Mouse (Mus musculus): ENCODE measurements at regions not wholly inside any gene's neighbourhood (a gene's known extent, or its start where the extent isn't known, plus 50 kb on each side); places are given as distances from the start of the nearest gene placed in this dataset.
"Not testable (repeated sequence)": the region's sequence is repeated elsewhere in the genome, so short reads cannot be mapped to it uniquely, and the experiment has no call there.

DNA sequence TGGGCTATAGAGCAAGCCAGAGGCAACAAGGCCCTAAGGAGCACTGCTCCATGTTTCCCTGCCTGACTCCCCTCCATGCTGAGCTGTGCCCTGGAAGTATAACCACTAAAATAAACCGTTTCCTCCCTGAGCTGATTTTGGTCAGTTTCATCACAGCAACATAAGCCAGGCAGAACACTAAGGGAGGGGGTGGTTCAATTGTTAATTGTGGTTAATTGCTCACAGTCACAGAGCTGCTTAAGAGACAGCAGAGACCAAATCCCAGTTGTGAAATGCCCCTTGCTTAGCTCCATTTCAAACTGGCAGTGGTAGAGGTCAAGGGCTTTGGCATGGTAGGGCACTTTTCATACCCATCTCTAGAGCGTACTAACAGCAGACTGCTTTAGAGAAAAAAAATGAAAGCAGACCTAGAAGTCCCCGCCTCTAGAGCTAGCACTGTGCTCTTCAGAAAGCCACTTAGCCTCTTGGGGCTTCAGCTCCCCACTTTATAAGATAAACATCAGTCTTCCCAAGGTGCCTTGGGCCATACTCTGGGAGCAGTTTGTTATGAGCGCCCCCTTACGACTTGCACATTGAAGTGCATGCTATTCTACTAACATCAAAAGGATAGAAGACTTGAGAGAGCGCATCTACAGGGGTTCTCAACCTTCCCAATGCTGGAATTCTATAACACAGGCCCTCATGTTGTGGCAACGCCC is 380.3 kb upstream of the Zfp703 start:
- DNase-seq (ENCODE audit: low read depth in 2 of 2, low spot score in 2 of 2): no peak

DNA sequence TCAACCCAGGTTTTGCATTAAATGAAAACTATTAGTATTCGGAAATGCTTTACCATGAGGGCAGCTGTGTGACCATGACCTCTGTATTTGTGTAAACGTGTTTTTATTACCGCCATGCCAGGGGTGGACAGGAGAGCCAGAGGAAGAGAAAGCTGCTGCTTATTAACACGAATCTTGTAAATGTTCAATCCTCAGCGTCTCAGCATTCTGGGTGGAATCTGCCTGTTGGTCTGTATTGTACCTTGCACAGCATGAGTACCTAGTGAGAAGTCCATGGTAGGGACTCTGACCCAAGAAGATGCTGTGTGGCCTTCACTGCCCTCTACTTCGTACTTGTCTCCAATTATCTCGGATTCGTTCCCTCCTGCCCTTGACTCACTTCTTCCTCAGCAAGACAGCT is 378.6 kb upstream of the Zfp703 start:
- DNase-seq (ENCODE audit: low read depth in 2 of 2, low spot score in 2 of 2): no peak

DNA sequence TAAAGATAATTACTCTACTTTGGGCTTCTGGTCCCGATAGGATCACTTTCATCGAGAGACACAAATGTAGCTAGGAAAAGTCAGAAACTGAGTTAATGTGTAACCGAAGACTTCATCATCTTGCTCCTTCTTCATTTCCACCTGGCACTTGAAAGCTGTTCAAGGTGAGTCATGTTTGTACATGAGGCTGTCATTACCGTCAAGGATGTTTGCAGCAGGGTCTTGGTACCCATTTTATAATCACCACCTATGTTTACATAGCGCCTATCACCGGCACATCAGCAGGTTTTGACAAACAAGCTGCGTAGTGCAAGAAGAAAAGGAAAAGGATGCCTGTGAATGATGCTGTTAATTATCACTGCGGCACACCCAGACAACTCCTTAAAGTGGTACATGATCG is 377.0 kb upstream of the Zfp703 start:
- no peak for DNase-seq (ENCODE audit: low read depth in 2 of 2, low spot score in 2 of 2)

DNA sequence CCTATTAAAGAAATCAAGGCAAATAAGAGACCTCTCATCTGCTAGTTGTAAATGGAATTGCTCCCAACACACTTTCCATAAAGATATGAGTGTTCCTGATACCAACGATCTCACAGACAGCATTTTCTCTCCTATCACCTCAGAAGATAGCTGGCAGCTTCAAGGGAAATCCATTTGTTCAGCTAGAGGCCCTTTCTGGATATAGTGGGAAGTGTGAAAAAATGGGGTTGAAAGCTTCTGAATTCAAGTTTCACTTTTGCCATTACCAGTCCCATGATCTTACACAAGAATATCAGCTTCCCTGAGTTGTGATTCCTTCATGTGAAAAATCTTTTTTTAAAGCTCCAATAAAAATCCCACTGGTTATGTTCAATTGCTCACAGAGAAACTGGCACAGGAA is 369.1 kb upstream of the Zfp703 start:
- DNase-seq (ENCODE audit: low read depth in 2 of 2, low spot score in 2 of 2): no peak

DNA sequence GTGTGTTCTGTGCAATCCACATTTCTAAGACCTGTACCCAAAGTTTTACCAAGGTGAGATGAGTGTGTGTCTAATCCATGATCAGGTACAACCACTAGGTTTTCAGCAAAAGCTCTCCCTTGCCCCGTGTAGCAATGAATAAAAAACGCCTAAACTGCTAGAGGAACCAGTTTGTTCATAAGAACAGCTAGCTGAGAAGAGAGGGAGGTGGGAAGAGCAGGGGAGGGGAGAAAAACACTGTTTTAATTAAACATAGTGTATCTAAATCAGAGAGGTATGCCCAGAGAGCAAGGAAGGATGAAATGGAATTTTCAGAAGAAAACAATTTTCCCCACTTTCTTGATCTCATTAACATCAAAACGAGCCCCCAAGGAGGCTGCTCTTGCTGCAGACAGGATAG is 368.5 kb upstream of the Zfp703 start:
- DNase-seq (ENCODE audit: low read depth in 2 of 2, low spot score in 2 of 2): no peak

DNA sequence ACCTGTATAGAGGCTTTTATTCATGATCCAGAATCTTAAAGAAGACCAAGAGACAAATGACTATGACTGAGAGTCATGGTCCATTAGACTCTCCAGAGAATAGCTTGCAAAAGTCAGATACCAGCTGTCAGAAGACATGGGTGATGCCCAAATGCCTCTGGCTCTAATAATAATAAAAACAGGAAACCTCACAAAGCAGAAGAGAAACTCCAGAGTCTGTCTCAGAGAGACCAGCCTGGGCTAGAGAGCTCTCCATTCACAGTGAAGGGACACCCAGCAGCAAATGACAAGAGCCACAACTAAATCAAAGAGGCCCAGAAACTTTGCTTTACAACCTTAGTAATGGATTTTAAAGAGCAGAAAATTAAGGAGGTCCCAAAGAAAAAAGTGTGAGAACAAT is 365.0 kb upstream of the Zfp703 start:
- DNase-seq (ENCODE audit: low read depth in 2 of 2, low spot score in 2 of 2): no peak

DNA sequence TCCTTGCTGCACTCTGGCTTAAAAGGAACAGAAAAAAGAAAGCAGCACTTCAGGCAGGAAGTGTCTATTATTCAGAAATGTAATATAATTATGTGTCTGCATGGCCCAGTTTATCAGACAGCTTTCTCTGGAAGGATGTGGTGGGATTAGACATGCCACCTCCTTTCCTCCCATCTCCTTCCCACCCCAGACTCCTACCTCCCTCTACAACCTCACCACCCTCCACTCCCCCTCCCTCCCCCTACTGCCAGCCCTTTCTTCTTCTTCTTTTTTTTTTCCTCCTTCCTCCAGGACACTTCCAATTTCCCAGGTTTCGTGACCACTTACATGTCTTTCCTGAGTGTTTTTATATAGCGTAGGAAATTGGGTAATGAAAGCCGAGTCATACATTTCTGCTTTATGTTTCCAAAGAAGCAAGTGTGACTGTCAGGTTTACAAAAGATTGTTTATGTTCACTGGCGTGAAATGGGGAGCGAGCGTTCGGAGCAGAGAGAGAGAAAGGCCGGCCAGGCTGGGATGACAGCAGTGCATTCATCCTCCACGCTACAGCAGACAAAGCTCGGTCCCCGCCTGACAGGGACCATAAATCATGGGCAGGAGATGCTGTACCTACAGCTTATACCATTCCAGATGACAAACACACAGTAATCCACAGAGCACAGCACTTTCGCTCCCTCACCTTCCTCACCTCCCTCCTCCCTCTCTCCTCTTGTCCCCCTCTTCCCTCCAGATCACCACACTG is 354.6 kb upstream of the Zfp703 start:
- no peak for DNase-seq (ENCODE audit: low read depth in 2 of 2, low spot score in 2 of 2)

DNA sequence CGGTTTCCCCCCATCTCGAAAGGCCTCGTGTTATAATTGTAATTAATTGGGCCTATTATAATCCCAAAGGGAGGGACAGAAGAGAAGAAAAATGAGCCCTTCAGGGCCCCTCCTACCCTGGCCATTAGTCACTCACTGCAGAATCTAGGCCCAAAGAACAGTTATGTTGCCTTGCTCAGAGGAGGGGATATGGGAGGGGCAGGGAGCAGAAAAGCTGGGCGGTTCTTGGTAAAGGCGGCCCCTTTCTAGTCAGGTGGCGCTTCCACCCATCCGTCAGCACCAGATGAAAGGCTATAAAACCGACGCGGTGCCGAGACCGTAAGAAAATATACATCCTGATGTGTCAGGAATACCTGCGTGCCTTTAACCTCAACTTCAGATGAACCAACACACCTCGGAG is 350.9 kb upstream of the Zfp703 start:
- no peak for DNase-seq (ENCODE audit: low read depth in 2 of 2, low spot score in 2 of 2)

DNA sequence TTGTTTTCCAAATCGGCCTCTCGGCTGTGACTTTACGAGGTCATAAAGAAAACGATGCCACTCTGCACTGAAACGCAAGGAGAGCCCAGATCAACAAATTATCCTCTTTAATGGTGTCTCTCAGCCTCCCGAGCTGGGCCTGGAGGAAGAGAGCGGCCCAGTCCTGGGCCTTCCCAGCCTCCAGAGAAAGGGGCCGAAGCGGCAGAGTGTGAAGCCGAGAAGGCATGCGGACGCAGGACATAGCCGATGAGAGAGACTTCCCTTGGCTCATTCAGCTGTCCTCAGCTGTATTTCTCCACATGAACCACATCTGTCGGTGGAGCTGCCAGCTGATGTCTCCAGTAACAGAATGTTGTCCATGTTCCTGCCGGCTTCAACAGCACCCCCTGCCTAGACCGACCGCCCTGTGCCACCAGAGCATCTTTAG is 350.5 kb upstream of the Zfp703 start:
- no peak for DNase-seq (ENCODE audit: low read depth in 2 of 2, low spot score in 2 of 2)

DNA sequence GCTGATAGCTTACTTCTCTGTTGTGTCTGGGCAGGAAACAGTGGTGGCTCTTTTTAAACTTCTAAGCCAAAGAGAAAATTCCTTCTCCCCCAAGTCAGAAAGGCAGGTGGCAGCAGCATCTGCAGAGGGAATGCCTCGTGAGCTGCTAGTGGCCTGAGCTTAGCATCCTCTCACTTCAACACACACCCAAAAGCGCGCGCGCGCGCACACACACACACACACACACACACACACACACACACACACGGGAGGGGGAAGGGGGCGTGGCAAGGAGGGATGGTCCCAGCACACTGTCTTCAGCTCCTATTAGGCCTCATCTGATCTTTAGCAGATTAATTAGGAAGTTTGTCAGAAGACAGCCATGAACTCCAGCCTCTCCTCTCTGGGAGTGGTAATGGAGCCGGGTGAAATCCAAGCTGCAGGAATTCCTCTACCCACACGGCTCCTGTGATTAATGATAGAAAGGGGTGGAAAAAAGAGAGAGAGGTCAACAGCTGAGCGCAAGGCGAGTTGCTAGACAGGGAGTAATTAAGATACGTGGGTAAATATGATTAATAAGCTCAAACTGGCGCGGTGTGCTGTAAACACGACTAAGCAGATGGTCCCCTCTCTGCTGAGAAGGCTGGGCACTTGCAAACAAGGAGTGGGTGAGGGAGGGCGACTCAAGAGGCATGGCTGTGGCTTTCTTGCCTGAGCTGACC is 349.8 kb upstream of the Zfp703 start:
- no peak for DNase-seq (ENCODE audit: low read depth in 2 of 2, low spot score in 2 of 2)

DNA sequence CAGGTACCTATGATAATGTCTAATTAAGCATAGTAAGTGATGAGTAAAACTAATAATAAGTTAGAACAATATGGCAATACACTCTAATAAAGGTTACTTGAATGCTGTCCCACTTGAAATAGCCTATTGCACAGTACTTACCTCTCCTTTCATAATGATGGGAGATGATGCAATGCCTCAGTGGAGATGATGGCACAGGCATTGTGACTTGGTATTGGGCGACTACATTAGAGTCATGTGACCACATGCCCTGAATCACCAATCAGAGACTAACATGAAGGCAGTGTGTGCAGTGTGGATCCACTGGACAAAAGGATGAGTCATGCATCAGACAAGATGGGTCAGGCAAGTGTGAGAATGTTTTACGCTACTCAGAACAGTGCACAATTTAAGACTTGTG is 346.6 kb upstream of the Zfp703 start:
- DNase-seq (ENCODE audit: low read depth in 2 of 2, low spot score in 2 of 2): no peak

DNA sequence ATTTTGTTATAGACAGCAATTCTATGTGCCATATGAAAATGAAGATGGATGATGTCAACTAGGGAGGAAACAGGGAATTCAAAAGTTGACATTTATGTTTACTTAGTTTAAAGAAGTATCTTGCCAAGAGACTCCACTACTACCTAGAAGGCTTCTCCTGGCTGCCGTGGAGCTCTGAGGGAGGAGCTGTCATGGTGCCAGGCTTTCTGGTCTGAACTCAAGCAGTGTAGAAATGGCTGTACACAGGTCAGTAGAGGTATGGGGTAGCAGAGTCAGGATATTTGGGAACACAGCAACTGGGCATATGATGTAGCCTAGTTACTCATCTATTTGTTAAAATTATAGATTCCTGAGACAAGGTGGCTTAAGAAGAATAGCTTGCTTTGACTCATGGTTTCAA is 341.4 kb upstream of the Zfp703 start:
- no peak for DNase-seq (ENCODE audit: low read depth in 2 of 2, low spot score in 2 of 2)

DNA sequence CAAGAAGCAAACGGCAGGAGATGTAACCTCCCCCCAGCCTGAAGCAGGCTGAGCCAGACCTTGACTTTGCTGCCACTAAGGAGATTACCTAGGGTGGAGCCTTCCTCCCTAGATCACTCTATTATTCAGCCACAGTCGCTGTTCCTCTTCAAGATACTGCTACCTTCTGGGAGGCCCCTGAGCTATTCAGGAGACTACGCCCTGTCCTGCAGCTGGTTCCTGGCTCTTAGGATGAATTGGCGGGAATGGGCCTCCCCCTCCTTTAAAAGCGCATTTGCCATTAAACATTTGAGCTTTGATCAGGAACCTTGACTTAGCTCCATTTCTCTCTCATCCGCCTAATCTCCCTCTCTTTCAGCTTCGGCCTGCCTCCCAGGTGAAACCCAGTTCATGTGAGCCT is 331.8 kb upstream of the Zfp703 start:
- DNase-seq (ENCODE audit: low read depth in 2 of 2, low spot score in 2 of 2): not testable (repeated sequence)

DNA sequence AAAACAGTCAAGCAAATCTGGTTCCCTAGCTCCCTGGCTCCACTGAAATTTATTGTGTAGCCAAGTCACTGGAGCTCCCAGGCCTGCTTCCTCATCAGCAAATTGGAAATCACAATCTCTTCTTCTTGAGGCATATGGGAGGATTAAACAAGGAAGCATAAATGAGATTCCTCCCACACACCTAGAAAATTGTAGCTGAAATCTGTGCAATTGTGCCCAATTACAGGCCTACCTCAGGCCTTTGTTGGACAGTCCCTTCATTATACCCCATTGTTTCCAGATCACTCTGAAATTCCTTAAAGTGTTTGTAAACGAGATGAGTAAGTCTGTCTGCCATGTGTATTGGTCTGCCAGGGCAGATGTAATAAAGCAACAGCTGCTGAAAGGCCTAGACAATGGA is 326.8 kb upstream of the Zfp703 start:
- DNase-seq (ENCODE audit: low read depth in 2 of 2, low spot score in 2 of 2): no peak

DNA sequence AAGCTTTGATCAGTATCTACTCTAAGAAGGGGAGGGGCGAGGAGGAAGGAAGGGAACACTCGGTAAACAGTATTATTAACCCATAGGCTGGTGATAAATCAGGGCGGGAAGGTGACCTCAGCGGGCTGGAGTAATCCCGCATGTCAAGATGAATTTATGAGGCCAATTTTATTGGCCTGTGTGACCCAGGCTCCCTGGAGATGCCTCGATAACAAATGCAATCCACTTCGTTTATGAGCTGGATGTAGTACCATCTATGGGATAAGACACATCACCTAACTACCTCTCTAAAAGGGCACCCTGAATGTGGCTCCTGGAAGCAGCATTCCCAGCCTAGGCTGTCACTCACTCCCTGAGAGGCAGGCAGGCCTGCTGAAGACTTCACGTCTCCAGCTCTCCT is 321.2 kb upstream of the Zfp703 start:
- DNase-seq (ENCODE audit: low read depth in 2 of 2, low spot score in 2 of 2): no peak

DNA sequence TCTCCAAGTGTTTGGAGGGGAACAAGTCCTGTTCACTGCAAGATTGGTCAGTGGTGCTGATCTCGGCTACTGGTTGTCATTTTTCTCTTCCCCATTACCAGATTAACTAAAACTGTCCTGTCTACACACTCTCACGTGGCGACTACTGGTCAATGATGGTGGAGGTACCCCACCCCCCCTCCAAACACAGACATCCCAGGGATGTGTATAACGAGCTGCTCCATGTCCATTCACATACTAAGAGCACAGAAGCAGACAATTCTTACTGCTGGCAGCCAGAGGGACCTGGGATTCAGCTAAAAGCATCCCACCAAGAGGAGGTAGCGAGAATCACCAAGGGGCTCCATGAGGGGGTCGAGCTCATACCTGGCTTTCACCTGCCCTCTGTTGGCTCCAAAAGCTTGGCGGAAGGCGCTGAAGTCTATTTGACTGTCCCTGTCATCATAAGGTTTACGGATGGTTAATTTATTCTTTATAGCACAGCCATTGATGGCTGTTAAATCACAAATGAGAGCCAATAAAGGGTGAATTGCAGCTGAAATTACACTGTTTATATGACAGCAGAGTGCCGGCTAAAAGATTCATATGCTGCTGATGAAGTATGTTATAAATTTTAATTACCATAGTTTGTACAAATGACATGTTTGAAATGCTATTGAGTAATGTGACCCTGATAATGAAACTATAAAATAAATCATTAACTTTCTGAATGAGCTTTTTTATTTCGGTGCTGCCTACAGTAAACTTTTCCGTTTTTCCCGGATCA is 320.6 kb upstream of the Zfp703 start:
- no peak for DNase-seq (ENCODE audit: low read depth in 2 of 2, low spot score in 2 of 2)

DNA sequence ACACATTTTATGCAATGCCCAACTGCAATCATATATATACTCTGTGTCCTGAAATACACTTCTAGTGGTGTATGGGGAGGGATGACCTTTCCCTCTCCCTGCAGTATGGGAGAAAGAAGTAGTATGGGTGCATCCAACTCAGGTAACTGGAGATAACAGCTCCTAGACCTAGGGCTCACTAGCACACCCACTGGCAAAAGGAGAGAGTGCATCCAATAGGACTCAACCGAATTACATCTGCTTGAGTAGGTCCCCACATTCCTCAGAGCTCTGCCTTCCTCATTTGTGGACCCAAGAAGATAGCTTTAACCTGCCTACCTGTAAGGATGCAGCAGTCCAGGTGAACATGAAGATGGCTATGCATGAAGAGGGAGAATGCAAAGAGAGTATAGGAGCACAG is 317.7 kb upstream of the Zfp703 start:
- DNase-seq (ENCODE audit: low read depth in 2 of 2, low spot score in 2 of 2): no peak

DNA sequence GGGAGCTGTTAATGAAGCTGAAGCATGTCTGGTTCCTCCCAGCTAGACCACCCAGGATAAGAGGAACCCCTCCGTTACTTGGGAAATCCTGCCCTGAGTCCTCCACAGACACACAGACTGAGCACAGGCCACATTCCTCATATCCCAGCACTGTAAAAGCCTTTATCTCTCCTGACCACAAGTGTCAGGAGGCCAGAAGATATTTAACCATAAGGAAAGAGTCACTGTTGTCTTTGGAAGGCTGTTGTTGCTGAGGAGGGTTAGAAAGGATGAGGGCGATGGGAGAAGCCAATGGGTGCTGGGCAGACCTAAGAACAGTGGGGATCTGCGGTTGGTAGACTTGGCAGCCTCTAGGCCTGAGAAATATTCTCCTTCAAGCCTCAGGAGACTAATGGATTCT is 307.6 kb upstream of the Zfp703 start:
- no peak for DNase-seq (ENCODE audit: low read depth in 2 of 2, low spot score in 2 of 2)

DNA sequence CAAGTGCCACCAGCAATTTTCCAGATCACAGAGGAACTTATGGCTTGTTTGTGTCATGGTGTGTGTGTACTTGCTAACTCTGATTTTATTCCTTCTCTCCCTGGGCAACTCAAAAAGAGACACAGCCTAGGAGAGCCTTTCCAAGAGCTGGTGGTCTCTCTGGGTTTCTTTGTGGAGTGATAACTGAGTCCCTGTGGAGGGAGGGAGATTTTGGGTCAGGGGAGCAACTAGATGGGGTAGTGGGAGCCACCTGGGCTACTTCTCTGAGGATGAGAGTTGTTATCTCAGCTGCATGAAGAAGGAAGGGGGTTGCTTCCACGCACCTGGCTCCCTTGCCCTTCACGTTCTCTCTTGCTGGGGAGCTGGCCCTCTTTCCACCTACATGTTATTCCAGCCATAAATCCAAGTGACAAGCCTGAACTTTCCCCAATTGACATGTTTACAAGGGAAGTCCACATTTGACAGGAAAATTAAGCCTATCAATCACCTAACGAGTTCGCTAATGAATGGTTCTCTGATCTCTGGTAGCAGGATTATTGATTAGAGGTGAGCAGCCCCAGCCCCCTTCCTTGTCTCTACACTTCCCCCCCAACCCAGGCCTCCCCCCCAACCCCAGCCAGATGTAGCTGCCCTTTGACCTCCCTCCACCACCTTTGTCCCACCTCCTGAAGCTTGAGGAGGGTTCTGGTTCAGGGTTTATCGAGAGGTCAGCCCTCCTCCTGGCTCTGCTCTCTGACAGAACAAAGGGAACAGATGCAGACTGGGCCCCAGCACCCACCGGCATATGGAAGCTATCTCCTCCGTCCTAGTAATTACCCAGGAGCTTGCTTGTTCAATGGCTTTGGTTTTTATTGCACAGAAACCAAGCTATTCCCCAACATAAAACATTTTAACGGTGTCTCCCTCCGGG is 304.4 kb upstream of the Zfp703 start:
- no peak for DNase-seq (ENCODE audit: low read depth in 2 of 2, low spot score in 2 of 2)

DNA sequence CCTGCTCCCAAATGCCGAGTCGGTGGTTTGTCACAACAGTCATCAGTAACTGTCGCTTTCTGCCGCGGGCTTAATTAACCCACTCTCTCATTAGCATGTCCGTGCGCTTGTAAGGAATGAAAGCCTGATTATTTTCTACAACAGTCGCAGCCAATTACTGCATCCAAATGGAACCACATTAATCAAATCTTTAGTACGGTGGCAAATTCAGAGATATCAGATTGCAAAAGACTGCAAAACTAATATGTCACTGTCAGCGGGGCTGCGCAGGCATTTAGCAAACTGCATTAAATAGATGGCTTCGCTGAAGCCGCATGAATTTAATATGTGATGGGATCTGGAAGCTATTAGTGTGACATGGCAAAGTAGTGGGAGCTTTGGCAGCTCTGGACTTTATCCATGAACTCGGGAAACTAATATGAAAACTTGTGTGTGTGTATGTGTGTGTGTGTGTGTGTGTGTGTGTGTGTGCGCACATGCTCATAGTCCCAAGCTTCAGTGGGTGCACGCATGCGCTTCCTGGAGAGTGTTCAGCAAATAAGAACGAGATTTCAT is 299.5 kb upstream of the Zfp703 start:
- no peak for DNase-seq (ENCODE audit: low read depth in 2 of 2, low spot score in 2 of 2)
